Mouse (Mus musculus): ENCODE data around the gene Ccdc115.

DNA sequence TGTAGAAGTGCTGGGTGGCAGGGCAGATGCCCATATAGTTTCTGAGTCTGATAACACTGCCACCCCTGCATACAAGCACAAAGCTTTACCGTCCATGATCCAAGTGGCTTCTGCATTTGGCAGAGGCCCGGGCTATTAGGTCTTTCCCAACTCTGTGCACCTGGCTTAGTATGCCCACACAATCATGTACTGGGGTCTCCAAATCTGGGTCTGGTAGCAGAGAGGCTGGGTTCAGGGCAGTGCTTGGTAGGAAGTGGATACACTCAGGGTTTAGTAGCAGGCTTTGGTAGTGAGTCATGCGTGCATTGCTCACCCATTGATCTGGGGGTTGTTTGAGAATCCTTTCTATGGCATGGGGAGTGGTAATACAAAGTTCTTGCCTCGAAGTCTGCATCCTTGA, 10.2 kb downstream of the Ccdc115 start:
- TF ChIP-seq POLR2A (IDR thresholded peaks at IDR 0.05; ENCODE audit: low read depth, low read length) (no peak), CTCF (IDR thresholded peaks at IDR 0.05; ENCODE audit: extremely low read depth, insufficient read depth, insufficient read length, insufficient replicate concordance) (no peak)
